In genomic region chr3:121428230-121428629, GRCm38 (mm10) we compare ENCODE assay signal across 9 mouse cellular contexts. TPM values are rescaled to one million over a fixed set of nuclear protein-coding genes. Genes with fewer than 3 reads are reported as not detected.
DNase-seq lines count a peak whose midpoint lies in the region; ATAC-seq and TF ChIP-seq lines count a peak whose summit lies in the region.
"Had no signal": no experiment of that assay in that cellular context is flagged by ENCODE, and none has a peak within 500 bp of the region (broad histone marks: within the 10 kb centered on the region; RNA-seq: fewer than 3 reads in every experiment).

No protein-coding gene starts in this region.

- no peak for TF ChIP-seq POLR2A in ES-Bruce4 (IDR thresholded peaks at IDR 0.05; ENCODE audit: insufficient read depth, low read length)

- H3K9me3 ChIP-seq in erythroblast, embryonic 14.5 days (ENCODE audit: control insufficient read depth, low read length) = no peaks in the 10 kb centered on the region
- no peaks in the 10 kb centered on the region for H3K9me3 ChIP-seq in ES-Bruce4 (replicated peaks; ENCODE audit: control insufficient read depth, insufficient read depth, low read length, poor library complexity, severe bottlenecking)
- no peaks in the 10 kb centered on the region for H3K9me3 ChIP-seq in kidney, embryonic 15.5 days (replicated peaks)
- H3K9me3 ChIP-seq in midbrain, embryonic 16.5 days (replicated peaks; ENCODE audit: control insufficient read depth, low read length, poor library complexity, severe bottlenecking) = no peaks in the 10 kb centered on the region

- peak; percentile 46 for DNase-seq in heart, adult 8-10 months (ENCODE audit: low spot score)
- DNase-seq in natural killer cell, adult 2 months (ENCODE audit: low spot score in 2 of 2) = no peak
- DNase-seq in layer of hippocampus, adult 8-10 months (ENCODE audit: low spot score in 2 of 2) = no peak

- peaks cover 30% of the 10 kb centered on the region for H3K4me1 ChIP-seq in erythroblast, embryonic 14.5 days (ENCODE audit: control insufficient read depth)
- no peaks in the 10 kb centered on the region for H3K4me1 ChIP-seq in ES-Bruce4 (ENCODE audit: control insufficient read depth, insufficient read depth, low read length)
- peaks cover 55% of the 10 kb centered on the region for H3K4me1 ChIP-seq in kidney, embryonic 15.5 days
- H3K4me1 ChIP-seq in midbrain, embryonic 16.5 days (ENCODE audit: control insufficient read depth, insufficient read depth, low read length) = peaks cover 32% of the 10 kb centered on the region

- peak overlapping the region; percentile 100 for H3K9ac ChIP-seq in ES-Bruce4 (ENCODE audit: low read depth, poor library complexity, severe bottlenecking)
- peak overlapping the region; percentile 98 for H3K9ac ChIP-seq in kidney, embryonic 15.5 days
- peak overlapping the region; percentile 91 for H3K9ac ChIP-seq in midbrain, embryonic 16.5 days (ENCODE audit: low read depth, low read length)

- ATAC-seq in erythroblast, adult 5-6 weeks (replicated peaks; ENCODE audit: low FRiP score, poor library complexity, severe bottlenecking) = no peak
- ATAC-seq in kidney, embryonic 15.5 days (replicated peaks; ENCODE audit: low FRiP score) = no peak
- no peak for ATAC-seq in midbrain, embryonic 16.5 days

- no peaks in the 10 kb centered on the region for H3K36me3 ChIP-seq in erythroblast, embryonic 14.5 days (ENCODE audit: control insufficient read depth)
- H3K36me3 ChIP-seq in ES-Bruce4 (ENCODE audit: control insufficient read depth, insufficient read depth, low read length, poor library complexity, severe bottlenecking) = no peaks in the 10 kb centered on the region; the same call in 1 of the 2 replicates
- no peaks in the 10 kb centered on the region for H3K36me3 ChIP-seq in kidney, embryonic 15.5 days
- no peaks in the 10 kb centered on the region for H3K36me3 ChIP-seq in midbrain, embryonic 16.5 days (ENCODE audit: control insufficient read depth, insufficient read depth, low read length)

- TF ChIP-seq EP300 in ES-Bruce4 (IDR thresholded peaks at IDR 0.05; ENCODE audit: insufficient read depth, low read depth, low read length) = peak; percentile 75

- peak overlapping the region; percentile 91 for H3K27ac ChIP-seq in ES-Bruce4 (ENCODE audit: insufficient read depth, low read length)
- peak overlapping the region; percentile 99 for H3K27ac ChIP-seq in kidney, embryonic 15.5 days
- H3K27ac ChIP-seq in midbrain, embryonic 16.5 days (ENCODE audit: low read length) = peak overlapping the region; percentile 91; the same call in 1 of the 2 replicates

- TF ChIP-seq CTCF in ES-Bruce4 (IDR thresholded peaks at IDR 0.05; ENCODE audit: low read depth, low read length) = no peak

- H3K4me2 ChIP-seq in kidney, embryonic 15.5 days = peak overlapping the region; percentile 93
- peak overlapping the region; percentile 87 for H3K4me2 ChIP-seq in midbrain, embryonic 16.5 days (ENCODE audit: low read length)

- peak overlapping the region; percentile 68 for H3K4me3 ChIP-seq in erythroblast, embryonic 14.5 days (replicated peaks)
- H3K4me3 ChIP-seq in ES-Bruce4 (ENCODE audit: low read depth, low read length) = peak overlapping the region; percentile 86
- peak overlapping the region; percentile 97 for H3K4me3 ChIP-seq in kidney, embryonic 15.5 days (replicated peaks)
- peak overlapping the region; percentile 88 for H3K4me3 ChIP-seq in midbrain, embryonic 16.5 days (ENCODE audit: low read depth, low read length)

- peaks cover 31% of the 10 kb centered on the region for H3K27me3 ChIP-seq in erythroblast, embryonic 14.5 days (ENCODE audit: control insufficient read depth)
- no peaks in the 10 kb centered on the region for H3K27me3 ChIP-seq in ES-Bruce4 (ENCODE audit: control insufficient read depth, insufficient read depth, low read length, poor library complexity, severe bottlenecking)
- no peaks in the 10 kb centered on the region for H3K27me3 ChIP-seq in kidney, embryonic 15.5 days
- H3K27me3 ChIP-seq in midbrain, embryonic 16.5 days (ENCODE audit: control insufficient read depth, insufficient read depth, low read depth, low read length) = no peaks in the 10 kb centered on the region
- H3K27me3 ChIP-seq: Patski had no signal

- 6% methylated on average over 8 of the region's 8 CpGs for WGBS in kidney, embryonic 15.5 days
- 3% methylated on average over 8 of the region's 8 CpGs for WGBS in midbrain, embryonic 16.5 days

RNA-seq across cellular contexts. Expression of gene Cnn3, which starts 1.9 kb away (rescaled TPM):
- 0.15 and 0.17 TPM in 2 replicates for polyA plus RNA-seq in erythroblast, embryonic 14.5 days (2012)
- total RNA-seq in erythroblast, adult 5-6 weeks (2015; ENCODE audit: low replicate concordance) = 16.9 and 34.3 TPM in 2 replicates
- total RNA-seq in erythroblast, adult 5-6 weeks (2017; ENCODE audit: low replicate concordance) = 1.1 and 6.4 TPM in 2 replicates
- polyA plus RNA-seq in ES-Bruce4 (2011; ENCODE audit: insufficient read depth, insufficient read length, low read depth, missing spikeins) = 584 and 623 TPM in 2 replicates
- 10 to 100 TPM; 30.4 to 35.4 (median 33.8) TPM for total RNA-seq in heart, adult 8-10 months (2022)
- 607 and 612 TPM in 2 replicates for polyA plus RNA-seq in kidney, embryonic 15.5 days (2015; fragmentation: Nextera tagmentation; extraction: Ambion mirVana)
- polyA plus RNA-seq in midbrain, embryonic 16.5 days (2015; fragmentation: Nextera tagmentation; extraction: Ambion mirVana) = 311 and 357 TPM in 2 replicates
- 100 to 1,000 TPM in 2 of 4 experiments, 10 to 100 TPM in 2; 93.0 to 179 (median 135) TPM for total RNA-seq in layer of hippocampus, adult 8-10 months (2022)

Comparison
In these comparisons a context has a peak if more than half of its experiments do, and no peak if none do; other contexts are left out.
1. RNA of gene Cnn3, which starts 1.9 kb away (polyA plus RNA-seq): 584 to 623 TPM in ES-Bruce4, 607 to 612 TPM in kidney, embryonic 15.5 days and 311 to 357 TPM in midbrain, embryonic 16.5 days; 0.15 to 0.17 TPM in erythroblast, embryonic 14.5 days; every median in the first group is over 100 times any median in the second.
2. Peak in every context shown above with its lines, with median percentiles within 50 percentile points of each other: H3K4me3 ChIP-seq, H3K27ac ChIP-seq and H3K9ac ChIP-seq.